Mouse (Mus musculus) left cerebral cortex, postnatal 14 days (tissue): ENCODE data around the gene Il4ra. TPM values are rescaled to one million over a fixed set of nuclear protein-coding genes. Genes with fewer than 3 reads are reported as not detected.

Experiments
- DNase-seq, 2 experiments: peaks; one replicate each; pipeline ENCODE4 v3.0.0; 2021 to 2022; ENCODE audit warnings: low spot score in 2 of 2, mixed read lengths in 1 of 2
- intact Hi-C: fragments of 180-260 bp; cut with DNase I; formaldehyde crosslinking; loops from one replicate; pipeline ENCODE4 v1.15.1; 2025
- total RNA-seq, 2 experiments: library from RNA; stranded (reverse); gene quantifications; 2 replicates each; pipeline ENCODE4 v1.2.3; 2021

Il4ra gene
- total RNA-seq, 2 experiments from 2014 or later, result 5.0 to 6.5 TPM

- DNase-seq, result no peak
- intact Hi-C loops, result no loop called here
These were observed 8.4 kb upstream of the Il4ra start for GRCm38 (mm10) chr7:125543497-125543896.

- DNase-seq, result no peak
These were observed 6.6 kb upstream of the Il4ra start for GRCm38 (mm10) chr7:125545331-125545730.

GRCm38 (mm10) chr7:125546727-125547126, 5.2 kb upstream of the Il4ra start:
- no peak for DNase-seq
- intact Hi-C loops, result no loop called here

More at GRCm38 (mm10) chr7:125545331-125545730, 6.6 kb upstream of the Il4ra start:
- intact Hi-C loops, result no loop called here

GRCm38 (mm10) chr7:125549916-125550315, 2.0 kb upstream of the Il4ra start:
- no peak for DNase-seq
- intact Hi-C loops, result no loop called here

GRCm38 (mm10) chr7:125550881-125551381, 989 bp upstream of the Il4ra start:
- DNase-seq, result no peak
- intact Hi-C loops, result no loop called here

- no peak for DNase-seq
- intact Hi-C loops, result no loop called here
These were observed 1.1 kb downstream of the Il4ra start for GRCm38 (mm10) chr7:125552851-125553555.

GRCm38 (mm10) chr7:125553653-125554428, 1.9 kb downstream of the Il4ra start:
- intact Hi-C loops, result no loop called here
- DNase-seq, result no peak

- intact Hi-C loops, result no loop called here
- DNase-seq, result no peak
These were observed 2.7 kb downstream of the Il4ra start for GRCm38 (mm10) chr7:125554456-125555114.

- intact Hi-C loops, result no loop called here
- no peak for DNase-seq
These were observed 3.5 kb downstream of the Il4ra start for GRCm38 (mm10) chr7:125555351-125555872.

GRCm38 (mm10) chr7:125556096-125556495, 4.2 kb downstream of the Il4ra start:
- intact Hi-C loops, result no loop called here
- DNase-seq, result no peak

- intact Hi-C loops, result no loop called here
- DNase-seq, result no peak
These were observed 4.9 kb downstream of the Il4ra start for GRCm38 (mm10) chr7:125556865-125557264.

- DNase-seq, result no peak
- intact Hi-C loops, result no loop called here
These were observed 6.6 kb downstream of the Il4ra start for GRCm38 (mm10) chr7:125558401-125558945.

- intact Hi-C loops, result no loop called here
These were observed 7.1 kb downstream of the Il4ra start for GRCm38 (mm10) chr7:125558997-125559396.

GRCm38 (mm10) chr7:125559537-125559936, 7.6 kb downstream of the Il4ra start:
- intact Hi-C loops, result no loop called here
- no peak for DNase-seq

More at GRCm38 (mm10) chr7:125558997-125559396, 7.1 kb downstream of the Il4ra start:
- DNase-seq, result no peak

- DNase-seq, result no peak
- intact Hi-C loops, result no loop called here
These were observed 8.3 kb downstream of the Il4ra start for GRCm38 (mm10) chr7:125560146-125560785.

- intact Hi-C loops, result no loop called here
- DNase-seq, result peak; percentile 59 to 68
These were observed 9.3 kb downstream of the Il4ra start for GRCm38 (mm10) chr7:125561085-125561690.

GRCm38 (mm10) chr7:125562413-125562812, 10.5 kb downstream of the Il4ra start:
- no peak for DNase-seq
- intact Hi-C loops, result no loop called here

GRCm38 (mm10) chr7:125563093-125563492, 11.2 kb downstream of the Il4ra start:
- DNase-seq, result no peak
- intact Hi-C loops, result no loop called here
